Comparison of ENCODE assay signal across 8 mouse cellular contexts in the genomic region with DNA sequence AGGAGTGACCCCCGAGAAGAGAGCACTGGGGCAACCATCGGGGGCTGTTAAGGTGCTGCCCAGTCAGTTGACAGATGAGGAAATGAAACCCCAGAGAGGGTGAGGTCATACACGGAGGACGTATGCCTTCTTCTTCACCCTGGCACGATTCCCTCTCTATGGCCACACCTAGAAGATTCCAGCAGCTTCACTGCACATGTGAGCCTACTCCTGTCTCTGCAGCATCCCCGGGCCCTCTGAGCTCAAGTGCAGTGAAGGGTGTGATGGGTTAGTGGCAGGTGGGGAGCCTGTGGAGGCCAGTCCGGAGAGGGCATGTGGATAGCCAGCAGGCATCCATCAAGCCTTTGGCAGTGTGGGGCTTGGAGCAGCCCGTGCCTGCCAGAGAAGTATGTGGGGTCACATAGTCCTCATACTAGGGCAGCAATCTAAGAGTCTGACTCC. TPM values are rescaled to one million over a fixed set of nuclear protein-coding genes. Genes with fewer than 3 reads are reported as not detected.
A peak's percentile ranks its signal among the peaks of the same experiment; 100 is the strongest.
DNase-seq lines count a peak whose midpoint lies in the region; ATAC-seq lines count a peak whose summit lies in the region.

No protein-coding gene starts in this region.

- no peaks in the 10 kb centered on the region for H3K27me3 ChIP-seq in heart, embryonic 15.5 days
- peaks cover 16% of the 10 kb centered on the region for H3K27me3 ChIP-seq in limb, embryonic 10.5 days (ENCODE audit: low read depth, poor library complexity, severe bottlenecking)
- no peaks in the 10 kb centered on the region for H3K27me3 ChIP-seq in neural tube, embryonic 15.5 days (replicated peaks)

- H3K4me2 ChIP-seq in heart, embryonic 15.5 days, result no peak overlapping the region; the same call in 1 of the 2 replicates
- no peak overlapping the region for H3K4me2 ChIP-seq in neural tube, embryonic 15.5 days

- no peaks in the 10 kb centered on the region for H3K9me3 ChIP-seq in heart, embryonic 15.5 days (replicated peaks)
- H3K9me3 ChIP-seq in limb, embryonic 10.5 days (replicated peaks), result no peaks in the 10 kb centered on the region
- no peaks in the 10 kb centered on the region for H3K9me3 ChIP-seq in neural tube, embryonic 15.5 days (replicated peaks)

- 7% methylated on average over 8 of the region's 8 CpGs for WGBS in heart, embryonic 15.5 days
- whole genome bisulfite sequencing in limb, embryonic 10.5 days, result 54% methylated on average over 8 of the region's 8 CpGs
- 56% methylated on average over 8 of the region's 8 CpGs for WGBS in neural tube, embryonic 15.5 days

- peaks cover 81% of the 10 kb centered on the region for H3K4me1 ChIP-seq in heart, embryonic 15.5 days (replicated peaks)
- H3K4me1 ChIP-seq in limb, embryonic 10.5 days, result peaks cover 62% of the 10 kb centered on the region
- peaks cover 30% of the 10 kb centered on the region for H3K4me1 ChIP-seq in neural tube, embryonic 15.5 days

- H3K4me3 ChIP-seq in heart, embryonic 15.5 days, result no peak overlapping the region
- no peak overlapping the region for H3K4me3 ChIP-seq in limb, embryonic 10.5 days
- no peak overlapping the region for H3K4me3 ChIP-seq in neural tube, embryonic 15.5 days (replicated peaks)

- ATAC-seq in heart, embryonic 15.5 days (replicated peaks; ENCODE audit: insufficient number of reproducible peaks, insufficient read depth, low FRiP score, low read depth), result peak; percentile 27
- no peak for ATAC-seq in neural tube, embryonic 15.5 days (ENCODE audit: low FRiP score)
- ATAC-seq in monocyte, adult 5-6 weeks (replicated peaks; ENCODE audit: insufficient number of reproducible peaks, low FRiP score, low TSS enrichment, poor library complexity, severe bottlenecking), result no peak

- no peaks in the 10 kb centered on the region for H3K36me3 ChIP-seq in heart, embryonic 15.5 days
- H3K36me3 ChIP-seq in limb, embryonic 10.5 days, result no peaks in the 10 kb centered on the region
- no peaks in the 10 kb centered on the region for H3K36me3 ChIP-seq in neural tube, embryonic 15.5 days

- peak overlapping the region; percentile 86 for H3K27ac ChIP-seq in heart, embryonic 15.5 days
- peak overlapping the region; percentile 32 for H3K27ac ChIP-seq in limb, embryonic 10.5 days
- peak overlapping the region; percentile 6; the same call in 1 of the 2 replicates for H3K27ac ChIP-seq in neural tube, embryonic 15.5 days (replicated peaks)

- H3K9ac ChIP-seq in heart, embryonic 15.5 days, result no peak overlapping the region
- H3K9ac ChIP-seq in neural tube, embryonic 15.5 days (replicated peaks), result no peak overlapping the region

- DNase-seq in MN1 (ENCODE audit: low spot score), result peak; percentile 30
- DNase-seq in cerebellum, adult 11-12 months, result peak; percentile 86
- no peak for DNase-seq in limb, embryonic 10.5 days (ENCODE audit: low spot score)
- DNase-seq in ovary, postnatal 36 days (ENCODE audit: low spot score), result no peak
- DNase-seq in adrenal gland, adult 8-10 months, result no peak

RNA-seq across cellular contexts. Expression of a gene that starts 6.4 kb away (rescaled TPM):
- 3,544 and 4,168 TPM in 2 replicates for polyA plus RNA-seq in heart, embryonic 15.5 days (2015; fragmentation: Nextera tagmentation; extraction: Ambion mirVana)
- 6.8 and 8.0 TPM in 2 replicates for polyA plus RNA-seq in limb, embryonic 10.5 days (2016; fragmentation: Nextera tagmentation; extraction: Ambion mirVana)
- polyA plus RNA-seq in neural tube, embryonic 15.5 days (2015; fragmentation: Nextera tagmentation; extraction: Ambion mirVana), result 1.4 and 10.6 TPM in 2 replicates
- total RNA-seq in monocyte, adult 5-6 weeks (2017), result not detected in 3 replicates
- under 1 TPM in 1 of 4 experiments, not detected in 3; 0.73 TPM for total RNA-seq in adrenal gland, adult 8-10 months (2022)

RNA-seq across cellular contexts. Expression of a gene that starts 14.1 kb away (rescaled TPM):
- polyA plus RNA-seq in heart, embryonic 15.5 days (2015; fragmentation: Nextera tagmentation; extraction: Ambion mirVana), result 96.4 and 112 TPM in 2 replicates
- 165 and 175 TPM in 2 replicates for polyA plus RNA-seq in limb, embryonic 10.5 days (2016; fragmentation: Nextera tagmentation; extraction: Ambion mirVana)
- 64.5 and 81.0 TPM in 2 replicates for polyA plus RNA-seq in neural tube, embryonic 15.5 days (2015; fragmentation: Nextera tagmentation; extraction: Ambion mirVana)
- 7.0 to 17.2 TPM (median 15.4 TPM) in 3 replicates for total RNA-seq in monocyte, adult 5-6 weeks (2017)
- total RNA-seq in adrenal gland, adult 8-10 months (2022), result 10 to 100 TPM; 39.6 to 67.0 (median 51.5) TPM

RNA-seq across cellular contexts. Expression of a gene that starts 30.4 kb away (rescaled TPM):
- 31.7 and 43.7 TPM in 2 replicates for polyA plus RNA-seq in heart, embryonic 15.5 days (2015; fragmentation: Nextera tagmentation; extraction: Ambion mirVana)
- polyA plus RNA-seq in limb, embryonic 10.5 days (2016; fragmentation: Nextera tagmentation; extraction: Ambion mirVana), result 8.2 TPM in 2 replicates
- polyA plus RNA-seq in neural tube, embryonic 15.5 days (2015; fragmentation: Nextera tagmentation; extraction: Ambion mirVana), result 22.1 and 24.3 TPM in 2 replicates
- not detected in 3 replicates for total RNA-seq in monocyte, adult 5-6 weeks (2017)
- total RNA-seq in adrenal gland, adult 8-10 months (2022), result 100 to 1,000 TPM; 443 to 768 (median 514) TPM

RNA-seq across cellular contexts. Expression of a gene that starts 54.4 kb away (rescaled TPM):
- polyA plus RNA-seq in heart, embryonic 15.5 days (2015; fragmentation: Nextera tagmentation; extraction: Ambion mirVana), result 6.0 and 7.6 TPM in 2 replicates
- 7.1 and 10.3 TPM in 2 replicates for polyA plus RNA-seq in limb, embryonic 10.5 days (2016; fragmentation: Nextera tagmentation; extraction: Ambion mirVana)
- polyA plus RNA-seq in neural tube, embryonic 15.5 days (2015; fragmentation: Nextera tagmentation; extraction: Ambion mirVana), result 6.5 and 8.5 TPM in 2 replicates
- total RNA-seq in monocyte, adult 5-6 weeks (2017), result 14.6 to 18.6 TPM (median 17.2 TPM) in 3 replicates
- 10 to 100 TPM in 2 of 4 experiments, 1 to 10 TPM in 2; 8.0 to 14.7 (median 11.5) TPM for total RNA-seq in adrenal gland, adult 8-10 months (2022)

RNA-seq across cellular contexts. Expression of a gene that starts 57.7 kb away (rescaled TPM):
- polyA plus RNA-seq in heart, embryonic 15.5 days (2015; fragmentation: Nextera tagmentation; extraction: Ambion mirVana), result 0.72 and 2.0 TPM in 2 replicates
- polyA plus RNA-seq in limb, embryonic 10.5 days (2016; fragmentation: Nextera tagmentation; extraction: Ambion mirVana), result 0.55 and 1.3 TPM in 2 replicates
- 3.4 and 4.2 TPM in 2 replicates for polyA plus RNA-seq in neural tube, embryonic 15.5 days (2015; fragmentation: Nextera tagmentation; extraction: Ambion mirVana)
- total RNA-seq in monocyte, adult 5-6 weeks (2017), result not detected in 3 replicates
- total RNA-seq in adrenal gland, adult 8-10 months (2022), result 1 to 10 TPM; 2.8 to 5.4 (median 4.0) TPM

Comparison
In these comparisons a context has a peak if more than half of its experiments do, and no peak if none do; other contexts are left out.
1. DNase-seq: peak in MN1 (single experiment) and cerebellum, adult 11-12 months (single experiment); none in limb, embryonic 10.5 days (single experiment), ovary, postnatal 36 days (single experiment) and adrenal gland, adult 8-10 months (single experiment).
2. H3K27ac ChIP-seq: peak in every context shown above with its lines; median percentile 86 in heart, embryonic 15.5 days; 32 in limb, embryonic 10.5 days; 6 in neural tube, embryonic 15.5 days.
3. RNA of a gene that starts 6.4 kb away (polyA plus RNA-seq): 3,544 to 4,168 TPM in heart, embryonic 15.5 days; 6.8 to 8.0 TPM in limb, embryonic 10.5 days and 1.4 to 10.6 TPM in neural tube, embryonic 15.5 days; every median in the first group is over 100 times any median in the second.